Mouse (Mus musculus): ENCODE results near the gene Tdp1.

Tdp1 gene

GRCm38 (mm10) chr12:99993146-99993890, 109.0 kb downstream of the Tdp1 start:
- ATAC-seq (ENCODE audit: insufficient number of reproducible peaks, low FRiP score, low TSS enrichment) = no peak

- no peak for ATAC-seq (ENCODE audit: insufficient number of reproducible peaks, low FRiP score, low TSS enrichment)
These were observed 111.6 kb downstream of the Tdp1 start for GRCm38 (mm10) chr12:99995951-99996350.

GRCm38 (mm10) chr12:99999726-100000125, 115.4 kb downstream of the Tdp1 start:
- ATAC-seq (ENCODE audit: insufficient number of reproducible peaks, low FRiP score, low TSS enrichment) = no peak

GRCm38 (mm10) chr12:100000381-100000780, 116.1 kb downstream of the Tdp1 start:
- ATAC-seq (ENCODE audit: insufficient number of reproducible peaks, low FRiP score, low TSS enrichment) = no peak

GRCm38 (mm10) chr12:100001246-100001645, 116.9 kb downstream of the Tdp1 start:
- ATAC-seq (ENCODE audit: insufficient number of reproducible peaks, low FRiP score, low TSS enrichment) = no peak

GRCm38 (mm10) chr12:100001910-100002309, 117.6 kb downstream of the Tdp1 start:
- ATAC-seq (ENCODE audit: insufficient number of reproducible peaks, low FRiP score, low TSS enrichment) = no peak

- ATAC-seq (ENCODE audit: insufficient number of reproducible peaks, low FRiP score, low TSS enrichment) = peak; percentile 87
These were observed 118.7 kb downstream of the Tdp1 start for GRCm38 (mm10) chr12:100002914-100003587.
